Mouse (Mus musculus) urinary bladder, adult 2 months (tissue): Measurements from ENCODE around the gene Sik2. TPM values are rescaled to one million over a fixed set of nuclear protein-coding genes. Genes with fewer than 3 reads are reported as not detected.

Source experiments
- DNase-seq: peaks from one replicate; pipeline ENCODE4 v3.0.0; 2022; ENCODE audit warnings: low spot score
- polyA plus RNA-seq: library from polyadenylated mRNA; depleted of rRNA; stranded (reverse); fragments of >200 nt; gene quantifications from 2 replicates; pipeline ENCODE4 v1.2.3, GENCODE M21; 2012

Gene Sik2
- polyA plus RNA-seq, 1 experiment, result 17.4 TPM

DNA sequence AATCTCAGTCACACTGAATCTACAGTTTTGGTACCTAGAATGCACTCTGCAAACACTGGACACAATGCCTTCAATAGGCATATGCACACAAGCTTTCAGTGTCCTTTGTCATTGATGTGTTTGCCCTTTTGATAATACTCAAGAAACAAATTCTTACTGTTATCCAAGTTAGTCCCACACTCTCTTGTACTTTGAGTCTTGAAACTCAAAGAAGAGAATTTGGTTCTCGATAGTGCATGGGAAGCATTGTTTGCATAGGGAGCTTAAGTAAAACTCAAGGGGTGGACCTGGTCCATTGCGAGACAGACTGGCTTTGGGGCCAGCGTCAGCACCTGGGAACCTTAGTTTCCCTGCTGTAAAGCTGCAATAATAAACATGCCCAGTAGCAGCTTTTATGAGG is 90.7 kb downstream of the Sik2 start:
- no peak for DNase-seq

GRCm38 (mm10) chr9:50911861-50912515 is 96.9 kb downstream of the Sik2 start:
- no peak for DNase-seq

DNA sequence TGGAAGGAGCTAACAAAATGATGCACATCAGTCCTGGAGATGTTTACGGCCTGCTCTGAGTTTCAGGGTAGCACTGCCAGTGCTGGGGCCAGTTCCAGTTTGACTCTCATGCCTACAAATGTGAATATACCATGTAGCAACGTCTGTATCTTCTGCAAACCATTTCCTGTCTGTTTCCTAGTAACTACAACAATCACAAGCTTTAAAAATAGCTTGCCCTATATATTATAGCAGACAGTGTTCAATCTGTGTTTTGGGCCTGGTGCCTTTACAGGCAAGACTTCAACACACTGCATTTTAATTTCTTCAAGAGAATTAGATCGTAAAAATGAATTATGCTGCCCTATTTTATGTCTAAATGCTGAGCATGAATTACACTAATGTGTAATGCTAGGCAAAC is 103.6 kb downstream of the Sik2 start:
- DNase-seq, result no peak

- no peak for DNase-seq
Measured at GRCm38 (mm10) chr9:50904196-50904847, 104.6 kb downstream of the Sik2 start.

DNA sequence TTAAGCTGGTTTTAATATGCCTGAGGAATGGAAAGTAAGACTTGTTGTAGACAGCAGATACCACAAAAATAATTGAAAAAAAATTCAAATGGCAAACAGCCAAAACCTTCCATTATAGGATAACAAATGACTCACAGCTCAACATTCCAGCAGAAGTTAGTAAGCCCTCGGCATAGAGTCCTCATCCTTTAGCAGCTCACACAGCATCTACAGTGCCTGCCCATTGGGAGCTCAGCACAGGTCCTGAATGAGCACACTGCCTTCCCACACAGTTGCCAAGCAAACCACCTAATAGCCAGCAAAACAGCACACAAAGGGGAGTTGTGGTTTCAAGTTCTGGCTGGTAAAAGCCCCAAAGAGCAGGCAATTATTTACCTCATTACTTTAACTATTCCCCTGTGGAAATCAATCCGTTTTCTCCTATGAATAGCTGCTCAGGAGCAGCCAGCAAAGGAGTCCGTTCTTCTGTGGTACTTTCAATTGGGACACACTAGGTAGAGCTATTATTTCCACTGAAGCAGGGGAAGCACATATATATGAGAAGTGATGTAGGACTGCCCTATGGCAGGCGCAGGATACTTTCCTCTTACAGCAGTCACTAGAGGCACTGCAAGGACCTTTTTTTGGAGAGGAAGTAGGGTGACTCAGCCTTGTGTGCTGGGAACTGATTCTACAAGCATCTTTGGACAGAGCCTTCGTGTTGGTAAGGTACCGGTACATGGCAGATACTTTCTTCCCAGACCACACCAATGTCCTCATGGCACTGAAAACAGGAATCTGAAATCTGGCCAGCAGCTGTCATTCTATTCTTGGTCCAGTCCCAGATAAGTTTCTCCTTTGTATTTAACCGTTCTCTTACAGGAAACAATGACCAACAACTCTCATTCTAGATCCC is 108.6 kb downstream of the Sik2 start:
- no peak for DNase-seq

DNA sequence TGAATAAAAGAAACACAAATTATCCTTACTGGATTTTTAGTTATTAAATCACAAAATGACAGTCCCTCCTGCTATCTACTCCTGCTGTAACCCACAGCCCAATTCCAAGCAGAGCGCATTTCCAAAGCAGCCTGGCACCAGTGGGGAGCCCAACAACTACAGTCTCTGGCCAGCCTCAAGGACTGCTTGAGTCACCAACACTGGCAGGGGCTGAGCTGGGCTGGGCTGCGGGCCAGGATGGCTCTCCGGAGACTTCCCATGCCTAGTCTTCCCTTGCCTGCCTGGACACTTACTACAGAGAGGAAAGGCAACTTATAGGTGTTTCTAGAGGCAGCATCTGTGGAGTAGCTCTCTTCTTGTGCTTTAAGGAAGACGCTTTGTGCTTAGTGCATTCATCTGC is 115.2 kb downstream of the Sik2 start:
- DNase-seq, result no peak

DNA sequence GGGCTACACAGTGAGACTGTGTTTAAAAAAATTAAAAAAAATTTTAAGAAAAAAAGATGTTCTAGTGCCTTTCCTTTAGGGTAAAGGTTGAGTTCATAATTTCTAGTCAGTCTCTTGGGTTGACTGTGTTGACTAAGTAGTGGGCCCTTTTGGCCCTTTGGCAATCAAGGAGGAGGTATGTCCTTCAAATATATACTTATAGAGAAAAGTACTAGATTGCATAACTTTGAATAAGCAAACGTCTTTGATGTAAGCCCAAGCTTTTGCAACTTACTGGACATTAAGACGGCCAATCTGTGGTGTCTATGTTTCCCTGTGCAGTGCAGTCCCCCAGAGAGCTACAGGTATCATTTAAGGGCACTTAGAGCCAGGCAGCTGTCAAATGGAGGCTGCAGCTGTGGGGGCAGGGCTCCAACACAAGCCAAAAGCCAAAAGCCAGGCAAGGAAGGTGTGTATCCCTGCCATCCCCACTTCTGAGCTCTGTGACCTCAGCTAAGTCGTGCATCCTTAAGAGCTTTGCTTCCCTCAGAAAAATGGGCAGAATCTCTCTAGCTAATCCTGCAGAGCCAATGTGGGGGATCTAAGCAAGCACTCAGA is 118.3 kb downstream of the Sik2 start:
- DNase-seq, result no peak

DNA sequence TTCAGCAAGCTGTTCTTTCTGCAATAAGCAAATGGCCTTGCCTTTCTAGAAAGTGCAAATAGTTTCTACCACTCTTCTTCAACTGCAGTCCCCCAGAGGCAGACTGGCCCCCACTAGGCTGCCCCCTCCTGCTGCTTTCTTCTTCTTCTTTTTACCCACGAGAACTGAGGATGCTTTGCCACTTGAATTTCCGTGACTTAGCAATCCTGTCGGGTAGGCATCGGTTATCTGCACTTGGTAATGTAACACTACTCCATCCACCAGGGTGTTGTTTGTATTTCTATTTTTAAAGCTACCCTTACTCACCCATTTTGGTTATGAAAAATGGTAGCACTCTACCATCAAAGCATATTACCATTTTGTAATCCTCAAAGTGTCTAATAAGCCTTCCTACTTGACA is 118.9 kb downstream of the Sik2 start:
- DNase-seq, result no peak

GRCm38 (mm10) chr9:50889211-50889610 is 119.7 kb downstream of the Sik2 start:
- DNase-seq, result no peak

GRCm38 (mm10) chr9:50887351-50887750 is 121.5 kb downstream of the Sik2 start:
- no peak for DNase-seq

GRCm38 (mm10) chr9:50886870-50887269 is 122.0 kb downstream of the Sik2 start:
- no peak for DNase-seq

- DNase-seq, result no peak
Measured at GRCm38 (mm10) chr9:50885600-50885987, 123.3 kb downstream of the Sik2 start.

DNA sequence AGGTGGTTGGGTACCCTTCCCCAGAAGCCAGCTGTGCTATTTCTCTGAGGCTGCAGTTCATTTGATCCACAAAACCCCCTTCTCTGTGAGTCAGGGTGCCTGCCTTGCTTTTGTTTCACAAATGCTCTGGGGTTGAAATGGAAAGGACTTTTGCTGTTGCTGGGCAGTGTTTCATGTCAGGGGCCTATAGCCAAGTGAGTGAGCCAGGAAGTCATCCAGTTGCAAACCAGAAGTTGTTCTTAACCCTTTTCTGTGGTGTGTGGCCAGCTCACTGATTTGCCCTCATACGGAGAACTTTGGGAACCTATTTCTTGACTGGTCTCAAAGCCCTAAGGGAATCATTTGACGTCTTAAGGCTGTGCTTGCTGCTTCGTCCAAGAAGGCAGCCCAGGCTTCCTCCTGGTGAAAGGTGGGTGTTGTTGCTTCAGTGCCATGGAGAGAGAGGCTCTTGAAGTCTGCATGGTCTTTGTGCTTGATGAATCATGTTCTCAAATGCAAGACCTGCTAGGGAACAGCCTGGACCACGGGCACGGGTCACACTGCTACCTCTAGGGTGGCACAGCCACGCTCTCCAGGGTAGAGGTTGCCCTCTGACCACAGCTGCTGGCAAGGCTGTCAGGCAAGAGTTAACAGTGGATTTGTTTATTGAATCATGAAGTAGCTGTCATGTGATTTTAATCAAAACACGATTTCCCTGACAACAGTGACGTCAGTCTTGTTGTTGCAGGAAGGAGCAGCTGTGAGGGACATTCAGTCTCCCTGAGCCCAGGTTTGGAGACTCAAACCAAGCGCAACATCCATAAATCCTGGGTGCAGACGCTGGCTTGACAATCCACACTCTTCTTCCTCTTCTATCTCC is 123.9 kb downstream of the Sik2 start:
- DNase-seq, result peak; percentile 42

DNA sequence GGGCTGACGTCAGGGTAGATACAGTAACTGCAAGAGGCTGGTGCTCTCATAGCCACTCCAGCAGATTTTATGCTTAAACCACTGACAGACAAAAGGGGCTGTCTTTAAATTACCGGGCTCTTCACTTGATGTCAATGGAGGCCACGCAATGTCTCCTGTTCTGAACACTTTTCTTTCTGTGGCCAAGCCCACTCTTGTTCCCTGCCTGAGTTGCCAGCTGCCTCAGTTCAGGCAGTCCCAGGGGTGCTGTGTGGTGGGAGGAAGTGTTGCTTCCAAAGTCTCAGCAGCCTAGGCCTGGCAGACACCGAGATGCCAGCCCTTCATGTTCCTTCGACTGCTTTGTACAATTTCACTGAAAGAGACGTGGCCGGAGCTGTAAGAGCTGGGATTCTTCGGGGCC is 124.8 kb downstream of the Sik2 start:
- DNase-seq, result no peak

GRCm38 (mm10) chr9:50882183-50882582 is 126.7 kb downstream of the Sik2 start:
- no peak for DNase-seq

DNA sequence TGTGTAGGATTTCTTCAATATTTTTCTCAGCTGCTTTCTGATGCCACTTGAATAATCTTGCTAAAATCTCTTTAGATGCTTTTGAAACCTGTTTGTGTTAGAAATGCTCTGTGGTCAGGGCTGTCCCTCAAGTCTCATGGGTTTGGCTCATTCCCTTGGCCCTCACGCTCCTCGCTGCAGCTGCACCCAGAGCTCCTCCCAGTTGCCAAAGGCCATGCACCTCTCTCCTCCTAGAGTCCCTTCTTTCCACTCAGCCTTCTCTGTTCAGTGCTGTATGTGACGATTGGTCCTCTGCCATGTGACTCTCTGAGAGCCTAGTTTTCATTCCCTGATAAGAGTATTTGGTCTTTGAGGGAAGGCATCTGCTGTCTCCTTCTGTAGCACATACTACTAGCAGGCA is 131.4 kb downstream of the Sik2 start:
- no peak for DNase-seq

DNA sequence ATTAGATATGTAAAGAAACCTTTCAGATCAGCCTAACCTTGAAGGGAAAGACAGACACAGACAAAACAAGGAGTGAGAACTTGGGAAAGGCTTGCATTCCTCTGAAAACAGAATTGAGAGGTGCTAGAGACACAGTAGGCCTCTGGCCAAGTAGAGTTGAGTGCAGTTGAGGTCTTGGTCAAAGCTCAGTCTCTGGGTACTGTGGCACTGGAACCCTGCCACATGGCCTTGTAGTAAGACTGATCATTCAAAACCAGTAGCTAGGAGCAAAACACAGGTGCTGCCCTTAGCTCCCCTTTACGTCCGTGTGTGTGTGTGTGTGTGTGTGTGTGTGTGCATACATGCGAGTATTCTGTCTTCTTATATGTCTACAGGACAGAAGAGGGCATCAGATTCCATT is 132.6 kb downstream of the Sik2 start:
- DNase-seq, result no peak

- no peak for DNase-seq
Measured at GRCm38 (mm10) chr9:50875470-50875869, 133.4 kb downstream of the Sik2 start.

DNA sequence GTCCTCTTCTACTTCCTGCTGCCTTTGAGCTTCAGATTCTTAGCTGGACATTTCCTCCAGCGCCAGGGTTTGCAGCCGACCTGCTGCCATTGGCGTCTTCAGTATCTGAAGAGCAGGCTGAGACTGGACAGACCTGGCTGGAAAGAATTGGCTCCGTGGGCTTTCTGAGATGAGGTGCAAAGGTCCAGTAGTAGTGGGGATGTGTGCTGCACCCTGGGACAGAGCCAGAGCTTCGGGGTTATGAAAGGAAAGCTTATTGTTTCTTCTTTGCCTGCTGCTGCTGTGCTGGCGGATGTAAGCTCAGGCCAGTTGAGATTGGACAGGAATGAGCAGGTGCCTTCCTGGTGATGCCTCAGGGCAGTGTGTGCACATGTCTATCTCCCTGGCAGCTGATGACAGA is 134.8 kb downstream of the Sik2 start:
- no peak for DNase-seq

DNA sequence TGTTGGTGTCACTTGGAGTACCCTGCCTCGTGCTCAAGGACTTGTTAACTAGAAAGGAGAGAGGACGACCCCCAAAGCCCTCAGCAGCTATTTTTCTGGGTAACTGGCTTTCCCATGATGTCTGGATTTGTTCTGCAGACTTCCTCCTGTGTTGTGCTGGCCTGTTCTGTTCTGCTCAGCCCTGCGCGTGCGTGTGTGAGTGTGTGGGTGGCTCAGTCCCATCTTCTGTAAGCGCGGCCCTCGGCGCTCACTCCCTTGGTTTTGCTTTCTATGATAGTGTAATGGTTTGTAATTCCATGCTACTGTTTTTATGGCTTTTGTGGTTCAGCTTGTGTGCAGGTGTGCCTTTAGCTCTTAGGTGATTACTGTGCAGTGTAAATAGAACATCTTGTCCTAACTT is 135.7 kb downstream of the Sik2 start:
- DNase-seq, result no peak

DNA sequence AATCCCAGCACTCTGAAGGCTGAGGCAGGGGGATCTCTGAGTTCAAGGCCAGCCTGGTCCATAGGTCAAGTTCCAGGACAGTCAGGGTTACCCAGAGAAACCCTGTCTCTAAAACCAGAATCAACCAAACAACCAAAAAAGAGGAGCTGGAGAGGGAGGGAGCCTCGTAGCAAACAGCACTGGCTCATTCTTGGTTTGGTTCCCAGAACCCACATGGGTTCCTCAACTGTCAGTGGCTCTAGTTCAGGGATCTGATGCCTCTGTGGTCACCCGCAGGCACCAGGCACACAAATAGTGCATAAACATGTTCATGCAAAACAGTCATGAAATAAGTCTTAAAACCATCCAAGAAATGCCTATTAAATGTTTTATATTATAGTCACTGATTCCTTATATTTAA is 140.7 kb downstream of the Sik2 start:
- DNase-seq, result no peak

DNA sequence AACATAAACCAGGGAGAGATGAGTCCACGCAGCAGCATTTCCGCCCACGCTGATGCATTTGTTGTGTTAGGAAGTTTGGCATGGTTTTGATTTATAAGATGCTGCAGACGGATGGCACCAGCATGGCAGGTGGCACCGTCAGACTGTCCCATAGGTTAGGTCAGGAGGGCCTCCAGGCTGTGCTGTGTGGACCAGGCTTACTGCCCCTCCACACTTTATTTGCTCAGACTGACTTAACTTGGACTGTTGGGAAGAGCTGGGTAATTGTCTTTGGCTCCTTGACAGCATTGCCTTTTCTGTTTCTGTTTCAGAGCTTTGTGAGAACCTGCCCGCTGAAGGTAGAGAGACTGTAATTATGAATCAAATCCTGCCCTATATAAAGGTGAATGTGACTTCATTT is 141.9 kb downstream of the Sik2 start:
- no peak for DNase-seq
